Mouse (Mus musculus) megakaryocyte, embryonic 14.5 days (primary cell): ENCODE results near the gene Impg2.

Experiments used
- FLI1 ChIP-seq: IDR thresholded peaks from 2 replicates; pipeline ENCODE4 v1.6.1; 2012; ENCODE audit warnings: low read length, inconsistent platforms, mixed read lengths
- GATA1 ChIP-seq: IDR thresholded peaks from 3 replicates; pipeline ENCODE4 v1.6.1; 2012; ENCODE audit warnings: mixed read lengths, low read length, inconsistent platforms, borderline replicate concordance

DNA sequence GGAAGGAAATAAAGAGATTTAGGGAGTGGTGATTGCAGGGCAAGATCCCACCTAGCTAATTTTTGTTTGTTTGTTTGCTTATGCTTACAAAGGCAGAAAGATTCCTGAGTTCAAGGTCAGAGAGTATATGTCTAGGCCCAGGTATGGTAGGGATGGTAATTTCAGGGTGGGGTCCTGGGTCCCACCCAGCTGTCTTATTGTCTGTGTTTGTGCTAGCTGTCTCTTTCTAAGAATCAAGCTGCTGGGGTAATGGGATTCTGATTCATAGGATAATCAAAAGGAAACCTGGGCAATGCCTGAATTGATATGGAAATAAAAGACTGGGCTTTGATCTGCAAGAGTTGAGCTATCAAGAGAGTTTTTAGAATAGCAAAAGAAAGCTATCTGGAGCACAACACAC is 23.6 kb downstream of the Impg2 start:
- TF ChIP-seq GATA1, result no peak
- TF ChIP-seq FLI1, result no peak
